Mouse (Mus musculus) hindbrain, embryonic 16.5 days (tissue): ENCODE results near the gene Zfp109. TPM values are rescaled to one million over a fixed set of nuclear protein-coding genes. Genes with fewer than 3 reads are reported as not detected.

Experiments used
- ATAC-seq: fragments of 200-750 bp; cut with Nextera tagmentation; 2 replicates; pipeline ENCODE4 v1.8.0; 2017; ENCODE audit warnings: moderate TSS enrichment, moderate library complexity
- H3K27ac ChIP-seq: fragments of 300-500 bp; sonication (generic); 2 replicates; pipeline ENCODE4 v1.5.1; 2014; ENCODE audit warnings: low read depth, mild to moderate bottlenecking, control low read depth, low read length, moderate library complexity
- H3K27me3 ChIP-seq: fragments of 300-500 bp; sonication (generic); replicated peaks from 2 replicates; pipeline ENCODE4 v1.6.1; 2014; ENCODE audit warnings: low read length; ENCODE audit not compliant: control insufficient read depth, insufficient read depth
- H3K36me3 ChIP-seq: fragments of 300-500 bp; sonication (generic); 2 replicates; pipeline ENCODE4 v1.6.1; 2014; ENCODE audit warnings: mild to moderate bottlenecking, low read length, moderate library complexity, mixed read lengths; ENCODE audit not compliant: control insufficient read depth, insufficient read depth
- H3K4me1 ChIP-seq: fragments of 300-500 bp; sonication (generic); 2 replicates; pipeline ENCODE4 v1.6.1; 2014; ENCODE audit warnings: low read depth, low read length; ENCODE audit not compliant: control insufficient read depth, insufficient read depth
- H3K4me2 ChIP-seq: fragments of 300-500 bp; sonication (generic); 2 replicates; pipeline ENCODE4 v1.6.1; 2014; ENCODE audit warnings: mild to moderate bottlenecking, low read length, control low read depth, moderate library complexity
- H3K4me3 ChIP-seq: fragments of 300-500 bp; sonication (generic); 2 replicates; pipeline ENCODE4 v1.5.1; 2014; ENCODE audit warnings: mild to moderate bottlenecking, low read length, control low read depth, moderate library complexity
- H3K9ac ChIP-seq: fragments of 300-500 bp; sonication (generic); 2 replicates; pipeline ENCODE4 v1.6.1; 2014; ENCODE audit warnings: low read depth, mild to moderate bottlenecking, control low read depth, low read length, moderate library complexity
- H3K9me3 ChIP-seq: fragments of 300-500 bp; sonication (generic); 2 replicates; pipeline ENCODE4 v1.6.1; 2014; ENCODE audit warnings: mild to moderate bottlenecking, low read length, moderate library complexity; ENCODE audit not compliant: control insufficient read depth
- WGBS: fragments of 180-500 bp; shearing (Covaris S2); extraction: QIAGEN DNeasy Blood & Tissue Kit; methylation state at CpG from one replicate; pipeline ENCODE4 v1.1.7; 2014; 5-methylcytosine and 5-hydroxymethylcytosine counted together
- polyA plus RNA-seq: library from polyadenylated mRNA; unstranded; fragments of >200 nt; fragmentation: Nextera tagmentation; extraction: Ambion mirVana; gene quantifications from 2 replicates; pipeline ENCODE4 v1.2.1, GENCODE M21; 2015

Zfp109 gene
- polyA plus RNA-seq, 1 experiment from 2014 or later = 4.2 TPM

DNA sequence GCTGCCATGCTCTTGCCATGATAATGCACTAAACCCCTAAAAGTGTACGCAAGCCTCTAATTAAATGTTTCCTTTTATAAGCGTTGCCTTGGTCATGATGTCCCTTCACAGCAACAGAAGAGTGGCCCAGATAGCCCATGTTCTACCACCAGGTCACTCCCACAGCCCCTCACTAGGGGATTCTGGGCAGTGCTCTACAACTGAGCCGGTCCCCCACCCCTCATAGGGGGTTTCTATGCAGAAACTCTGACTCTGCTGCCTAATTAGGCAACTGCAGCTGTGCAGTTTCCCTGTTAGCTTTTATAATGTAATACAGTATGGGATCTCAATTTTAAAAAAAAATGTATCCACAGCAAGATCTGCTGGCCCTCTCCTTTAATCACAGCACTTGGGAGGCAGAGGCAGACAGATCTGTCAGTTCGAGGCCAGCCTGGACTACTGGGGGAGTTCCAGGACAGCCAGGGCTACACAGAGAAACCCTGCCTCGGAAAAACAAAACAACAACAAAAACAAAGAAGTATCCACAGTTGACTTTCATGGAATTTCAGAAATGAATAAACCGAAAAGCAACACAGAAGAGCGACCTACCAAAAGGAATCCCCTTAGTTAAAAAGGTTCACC lies 32.4 kb upstream of the Zfp109 start:
- Histone ChIP-seq H3K4me1 (peaks cover 6% of the 10 kb centered on the region; the same call in 1 of the 2 replicates), H3K27me3 (no peaks in the 10 kb centered on the region), H3K36me3 (peaks cover 11% of the 10 kb centered on the region), H3K4me3 (peak overlapping the region; percentile 73), H3K27ac (no peak overlapping the region; the same call in 1 of the 2 replicates), H3K4me2 (peak overlapping the region; percentile 91), H3K9me3 (no peaks in the 10 kb centered on the region), H3K9ac (peak overlapping the region; percentile 94)
- WGBS = 32% methylated on average over 7 of the region's 7 CpGs
- ATAC-seq = peak; percentile 74

DNA sequence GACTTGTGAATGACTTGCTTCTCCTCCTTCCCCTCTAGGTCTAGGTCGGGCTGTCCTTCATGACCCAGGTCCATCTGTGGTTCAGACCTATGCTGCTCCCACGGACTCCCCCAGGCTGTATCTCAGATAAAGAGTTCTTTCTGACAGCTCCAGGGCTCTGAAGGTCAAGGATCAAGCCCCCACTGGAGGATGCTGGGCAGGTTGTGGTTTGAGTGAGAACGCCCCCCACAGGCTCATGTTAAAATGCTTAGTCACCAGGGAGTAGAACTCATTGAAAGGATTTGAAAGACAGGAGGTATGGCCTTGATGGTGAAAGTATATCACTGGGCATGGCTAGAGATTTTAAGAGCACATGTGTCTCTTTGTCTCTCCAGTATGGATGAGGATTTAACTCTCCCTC lies 31.9 kb upstream of the Zfp109 start:
- no peak overlapping the region for H3K27ac ChIP-seq
- no peak overlapping the region for H3K4me3 ChIP-seq
- peaks cover 6% of the 10 kb centered on the region; the same call in 1 of the 2 replicates for H3K36me3 ChIP-seq
- no peak overlapping the region for H3K9ac ChIP-seq
- H3K9me3 ChIP-seq = no peaks in the 10 kb centered on the region
- H3K27me3 ChIP-seq = no peaks in the 10 kb centered on the region
- WGBS = 80% methylated on average over 3 of the region's 3 CpGs
- peaks cover 6% of the 10 kb centered on the region; the same call in 1 of the 2 replicates for H3K4me1 ChIP-seq
- no peak overlapping the region; the same call in 1 of the 2 replicates for H3K4me2 ChIP-seq
- ATAC-seq = peak; percentile 18

- Histone ChIP-seq H3K9me3 (no peaks in the 10 kb centered on the region), H3K9ac (no peak overlapping the region), H3K27me3 (no peaks in the 10 kb centered on the region), H3K27ac (no peak overlapping the region), H3K36me3 (no peaks in the 10 kb centered on the region), H3K4me1 (peaks cover 6% of the 10 kb centered on the region; the same call in 1 of the 2 replicates), H3K4me3 (no peak overlapping the region), H3K4me2 (no peak overlapping the region)
- 64% methylated on average over 24 of the region's 24 CpGs for WGBS
- no peak for ATAC-seq
Observed at GRCm38 (mm10) chr7:24268176-24269155, 31.1 kb upstream of the Zfp109 start.

GRCm38 (mm10) chr7:24260000-24260312 lies 22.6 kb upstream of the Zfp109 start:
- Histone ChIP-seq H3K27me3 (no peaks in the 10 kb centered on the region), H3K27ac (no peak overlapping the region), H3K4me3 (no peak overlapping the region), H3K4me2 (no peak overlapping the region), H3K36me3 (peaks cover 13% of the 10 kb centered on the region), H3K9ac (no peak overlapping the region), H3K9me3 (no peaks in the 10 kb centered on the region), H3K4me1 (peaks cover 10% of the 10 kb centered on the region)
- no peak for ATAC-seq
- 92% methylated on average over 4 of the region's 4 CpGs for WGBS

DNA sequence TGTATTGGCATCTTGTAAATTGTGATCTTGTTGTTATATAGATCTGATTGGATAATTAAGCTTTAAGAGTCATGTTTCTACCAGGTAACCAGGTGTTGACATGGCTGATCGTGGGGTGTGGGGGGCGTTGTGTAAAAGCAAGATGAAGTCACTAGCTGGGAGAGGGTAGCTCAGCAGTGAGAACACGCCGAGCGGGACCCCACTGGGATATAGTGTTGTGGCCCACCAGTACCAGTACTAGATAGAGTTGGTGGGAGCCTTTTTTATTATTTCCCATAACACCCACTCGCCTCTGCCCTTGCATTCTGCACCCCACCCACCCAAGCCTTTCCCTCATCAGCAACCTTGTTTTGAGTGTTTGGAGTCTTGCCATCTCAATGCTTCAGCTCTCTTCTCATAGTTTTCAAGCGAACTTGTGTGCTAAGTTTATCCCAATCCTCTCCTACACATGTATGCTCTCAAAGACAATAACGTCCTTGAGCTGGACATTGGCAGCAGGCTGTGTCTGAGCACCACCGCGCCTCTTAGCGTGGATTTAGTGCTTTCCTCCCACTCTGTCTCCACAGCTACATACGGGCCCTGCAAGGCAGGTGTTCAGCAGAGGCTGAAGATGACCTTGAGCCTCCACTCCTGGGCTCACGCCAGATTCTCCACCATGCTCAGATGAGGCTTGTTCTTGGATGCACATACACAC lies 22.1 kb upstream of the Zfp109 start:
- Histone ChIP-seq H3K4me3 (no peak overlapping the region), H3K9me3 (no peaks in the 10 kb centered on the region), H3K9ac (no peak overlapping the region), H3K27ac (no peak overlapping the region), H3K4me1 (peaks cover 11% of the 10 kb centered on the region), H3K27me3 (no peaks in the 10 kb centered on the region), H3K36me3 (peaks cover 13% of the 10 kb centered on the region), H3K4me2 (no peak overlapping the region)
- WGBS = 93% methylated on average over 13 of the region's 13 CpGs
- no peak for ATAC-seq

GRCm38 (mm10) chr7:24254633-24255474 lies 17.5 kb upstream of the Zfp109 start, which contains the start of gene Zfp108:
Gene Zfp108, plus strand, starts transcription at chr7:24254794.
- H3K36me3 ChIP-seq = peaks cover under 1% of the 10 kb centered on the region; the same call in 1 of the 2 replicates
- H3K27ac ChIP-seq = peak within 1 kb of the TSS; percentile 32; the same call in 1 of the 2 replicates
- H3K27me3 ChIP-seq = no peaks in the 10 kb centered on the region
- H3K9me3 ChIP-seq = no peaks in the 10 kb centered on the region
- peak within 1 kb of the TSS; percentile 69 for H3K9ac ChIP-seq
- peak within 1 kb of the TSS; percentile 52 for H3K4me3 ChIP-seq
- peak within 1 kb of the TSS; percentile 56 for H3K4me2 ChIP-seq
- 20% methylated on average over 21 of the region's 21 CpGs for WGBS
- peak; percentile 93 for ATAC-seq
- H3K4me1 ChIP-seq = peaks cover 13% of the 10 kb centered on the region

- no peaks in the 10 kb centered on the region for H3K27me3 ChIP-seq
- WGBS = 63% methylated on average over 9 of the region's 9 CpGs
- no peak overlapping the region for H3K9ac ChIP-seq
- peak overlapping the region; percentile 56 for H3K4me2 ChIP-seq
- peak overlapping the region; percentile 52 for H3K4me3 ChIP-seq
- H3K9me3 ChIP-seq = no peaks in the 10 kb centered on the region
- H3K4me1 ChIP-seq = peaks cover 13% of the 10 kb centered on the region
- no peaks in the 10 kb centered on the region for H3K36me3 ChIP-seq
- no peak overlapping the region for H3K27ac ChIP-seq
- ATAC-seq = peak; percentile 65
Observed at GRCm38 (mm10) chr7:24253779-24254615, 16.6 kb upstream of the Zfp109 start.

DNA sequence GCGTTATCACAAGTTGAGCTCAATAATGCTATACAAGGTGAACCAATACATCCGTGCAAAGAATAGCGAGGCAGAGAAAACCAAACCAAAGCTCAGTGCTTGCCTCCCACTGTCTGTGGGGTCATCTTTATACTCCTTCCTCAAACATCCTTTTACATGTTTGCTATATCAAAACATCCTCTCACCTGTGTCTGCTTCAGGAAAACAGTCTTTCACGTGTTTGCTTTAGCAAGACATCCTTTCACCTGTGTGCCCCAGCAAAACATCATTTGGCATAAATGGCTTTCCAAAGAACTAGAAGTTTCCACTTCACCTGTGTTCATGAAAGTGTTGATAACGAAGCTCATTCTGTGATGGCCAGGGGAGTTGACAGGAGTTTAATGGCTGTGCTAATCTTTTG lies 26.0 kb downstream of the Zfp109 start, which contains the start of gene Zfp111:
Zfp111 (minus strand) TSS at position 101 of the 400 bp plus-strand sequence.
- Histone ChIP-seq H3K36me3 (no peaks in the 10 kb centered on the region), H3K27ac (no peak within 1 kb of the TSS), H3K4me1 (peaks cover 6% of the 10 kb centered on the region), H3K4me3 (no peak within 1 kb of the TSS), H3K27me3 (no peaks in the 10 kb centered on the region; the same call in 1 of the 2 replicates), H3K9me3 (no peaks in the 10 kb centered on the region), H3K9ac (no peak within 1 kb of the TSS), H3K4me2 (no peak within 1 kb of the TSS)
- 86% methylated on average over 5 of the region's 5 CpGs for WGBS
- no peak for ATAC-seq
